Mouse (Mus musculus): ENCODE results near the gene Sh3gl1.
A peak's percentile ranks its signal among the peaks of the same experiment; 100 is the strongest.

DNA sequence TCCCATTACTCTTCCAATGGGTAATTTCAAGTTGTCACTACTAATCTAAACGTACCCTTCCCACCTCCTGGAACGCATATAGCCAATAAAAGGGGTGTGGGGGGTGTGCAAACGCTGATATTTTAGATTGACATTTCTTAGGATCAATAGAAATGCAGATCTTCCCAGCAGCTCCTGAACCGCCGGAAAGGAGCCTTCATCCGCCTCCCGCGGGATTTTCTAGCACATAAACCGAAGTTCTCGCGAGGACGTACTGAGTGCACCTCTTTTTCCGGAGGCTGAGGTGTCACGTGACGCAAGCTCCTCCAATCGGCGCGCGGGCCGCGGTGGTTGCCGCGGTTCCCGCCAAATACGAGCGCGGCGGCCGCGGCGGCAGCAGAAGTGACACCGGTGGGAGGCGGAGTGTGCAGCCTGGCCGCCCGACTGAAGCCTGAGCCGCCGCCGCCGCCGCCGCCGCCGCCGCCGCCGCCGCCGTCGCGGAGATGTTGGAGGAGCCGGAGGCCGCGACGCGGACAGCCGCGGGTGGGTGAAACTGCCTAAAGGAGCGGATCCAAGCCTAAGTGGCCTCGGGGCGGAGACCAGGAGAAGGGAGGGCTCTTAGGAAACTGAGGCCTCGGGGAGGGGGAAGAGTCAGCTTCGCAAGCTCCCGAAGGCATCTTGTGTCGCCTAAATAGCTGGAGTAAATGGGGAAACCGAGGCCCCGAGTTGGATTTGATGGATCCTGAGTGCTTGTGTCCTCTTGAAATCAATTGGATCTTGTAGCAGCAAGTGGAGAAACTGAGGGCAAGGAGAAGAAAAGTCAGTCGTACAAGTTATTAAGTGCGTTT, 3.8 kb upstream of the Sh3gl1 start, which contains the start of gene Chaf1a:
- TF ChIP-seq CTCF (IDR thresholded peaks at IDR 0.05; ENCODE audit: low read depth) (no peak), EP300 (optimal IDR thresholded peaks at IDR 0.05) (peak; percentile 91)

Data from stomach, postnatal 0 days (tissue).